Mouse (Mus musculus) left cerebral cortex, postnatal 4 days (tissue): ENCODE results near the gene Nkain1. TPM values are rescaled to one million over a fixed set of nuclear protein-coding genes. Genes with fewer than 3 reads are reported as not detected.
A peak's percentile ranks its signal among the peaks of the same experiment; 100 is the strongest.

Experiments
- DNase-seq: peaks from one replicate; pipeline ENCODE4 v3.0.0-alpha.2; 2022
- intact Hi-C: fragments of 180-260 bp; cut with DNase I; formaldehyde crosslinking; loops from one replicate; pipeline ENCODE4 v1.15.1; 2025
- total RNA-seq, 2 experiments: library from RNA; stranded (reverse); gene quantifications; 2 replicates each; pipeline ENCODE4 v1.2.3; 2021

The Nkain1 gene
- total RNA-seq = 100 to 1,000 TPM; 158 to 164 TPM

- DNase-seq = peak; percentile 65
- intact Hi-C loops = no loop called here
Observed at GRCm38 (mm10) chr4:130574048-130574413, at the start of gene Nkain1. Gene Nkain1 (minus strand): TSS chr4:130574173.

- intact Hi-C loops = no loop called here
- DNase-seq = no peak
Observed at GRCm38 (mm10) chr4:130578734-130579274, 4.8 kb upstream of the Nkain1 start.

- intact Hi-C loops = no loop called here
- no peak for DNase-seq
Observed at GRCm38 (mm10) chr4:130577081-130577480, 3.1 kb upstream of the Nkain1 start.

- DNase-seq = no peak
- intact Hi-C loops = no loop called here
Observed at GRCm38 (mm10) chr4:130576247-130576931, 2.4 kb upstream of the Nkain1 start.

- intact Hi-C loops = no loop called here
- DNase-seq = no peak
Observed at GRCm38 (mm10) chr4:130575533-130575932, 1.6 kb upstream of the Nkain1 start.

GRCm38 (mm10) chr4:130574861-130575460, 988 bp upstream of the Nkain1 start:
- intact Hi-C loops = no loop called here
- DNase-seq = no peak

- intact Hi-C loops = no loop called here
Observed at GRCm38 (mm10) chr4:130573351-130574047, 474 bp downstream of the Nkain1 start.

GRCm38 (mm10) chr4:130573012-130573350, 992 bp downstream of the Nkain1 start:
- DNase-seq = no peak

More at GRCm38 (mm10) chr4:130573351-130574047, 474 bp downstream of the Nkain1 start:
- DNase-seq = peak; percentile 41

GRCm38 (mm10) chr4:130572545-130572944, 1.4 kb downstream of the Nkain1 start:
- no peak for DNase-seq
- intact Hi-C loops = no loop called here

More at GRCm38 (mm10) chr4:130573012-130573350, 992 bp downstream of the Nkain1 start:
- intact Hi-C loops = no loop called here

GRCm38 (mm10) chr4:130570941-130571720, 2.8 kb downstream of the Nkain1 start:
- peak; percentile 48 for DNase-seq
- intact Hi-C loops = no loop called here

- intact Hi-C loops = no loop called here
Observed at GRCm38 (mm10) chr4:130568043-130568978, 5.7 kb downstream of the Nkain1 start.

GRCm38 (mm10) chr4:130563820-130564219, 10.2 kb downstream of the Nkain1 start:
- intact Hi-C loops = no loop called here
- no peak for DNase-seq

More at GRCm38 (mm10) chr4:130568043-130568978, 5.7 kb downstream of the Nkain1 start:
- DNase-seq = no peak

GRCm38 (mm10) chr4:130563260-130563756, 10.7 kb downstream of the Nkain1 start:
- peak; percentile 73 for DNase-seq
- intact Hi-C loops = no loop called here

- DNase-seq = no peak
- intact Hi-C loops = no loop called here
Observed at GRCm38 (mm10) chr4:130560576-130561310, 13.2 kb downstream of the Nkain1 start.

GRCm38 (mm10) chr4:130559220-130559619, 14.8 kb downstream of the Nkain1 start:
- DNase-seq = no peak
- intact Hi-C loops = no loop called here

GRCm38 (mm10) chr4:130557852-130558251, 16.1 kb downstream of the Nkain1 start:
- intact Hi-C loops = no loop called here
- peak; percentile 76 for DNase-seq

GRCm38 (mm10) chr4:130556992-130557391, 17.0 kb downstream of the Nkain1 start:
- intact Hi-C loops = no loop called here
- no peak for DNase-seq

GRCm38 (mm10) chr4:130556224-130556623, 17.7 kb downstream of the Nkain1 start:
- intact Hi-C loops = no loop called here
- peak; percentile 38 for DNase-seq

GRCm38 (mm10) chr4:130553121-130553448, 20.9 kb downstream of the Nkain1 start:
- intact Hi-C loops = no loop called here
- DNase-seq = no peak
